Mouse (Mus musculus) heart, postnatal 10 days (tissue): ENCODE measurements around the gene Speer2. TPM values are rescaled to one million over a fixed set of nuclear protein-coding genes. Genes with fewer than 3 reads are reported as not detected.

Source experiments
- DNase-seq, 2 experiments: peaks; one replicate each; pipeline ENCODE4 v3.0.0; 2021
- intact Hi-C: fragments of 180-260 bp; cut with DNase I; formaldehyde crosslinking; loops from one replicate; pipeline ENCODE4 v1.15.1; 2025
- total RNA-seq, 2 experiments: library from RNA; stranded (reverse); gene quantifications; 2 replicates each; pipeline ENCODE4 v1.2.3; 2021

The Speer2 gene
- total RNA-seq = not detected

DNA sequence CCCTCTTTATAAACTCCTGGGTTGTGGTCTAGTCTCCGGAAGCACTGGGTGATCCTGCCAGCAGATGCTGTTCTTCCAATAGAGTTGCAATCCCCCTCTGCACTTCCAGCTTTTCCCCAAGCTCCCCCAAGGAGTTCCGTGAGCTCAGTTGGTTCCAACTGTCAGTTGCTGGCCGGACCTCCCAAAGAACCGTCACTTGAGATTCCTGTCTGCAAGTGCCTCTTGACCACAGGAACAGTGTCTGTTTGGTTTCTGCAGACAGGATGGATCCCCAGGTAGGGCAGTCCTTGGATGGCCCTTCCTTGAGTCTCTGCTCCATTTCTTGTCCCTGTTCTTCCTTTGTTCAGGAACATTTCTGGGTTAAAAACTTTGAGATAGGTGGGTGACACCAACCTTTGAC, at the start of gene Speer2:
Gene Speer2 (minus strand): TSS at position 101 of the 400 bp plus-strand sequence.
- no peak for DNase-seq
- intact Hi-C loops = no loop called here

DNA sequence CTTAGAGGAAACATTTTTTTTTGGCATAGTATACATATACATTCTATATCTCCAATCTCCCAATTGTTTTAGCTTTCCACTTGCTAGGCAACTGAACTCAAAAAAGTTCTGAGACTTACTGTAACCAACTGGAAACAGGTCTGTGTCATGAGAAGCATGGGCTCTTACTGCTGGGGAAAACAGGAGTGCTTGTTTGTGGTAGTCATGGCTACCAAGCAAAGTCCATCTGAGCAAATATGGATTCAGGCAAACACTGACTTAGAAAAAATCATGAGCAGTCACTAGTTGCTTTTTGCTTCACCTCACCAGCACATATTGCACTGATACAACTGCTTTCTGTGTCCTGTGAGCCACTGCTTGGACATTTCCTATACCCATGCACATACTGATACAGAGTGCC, 40.8 kb upstream of the Speer2 start:
- intact Hi-C loops = no loop called here
- no peak for DNase-seq

DNA sequence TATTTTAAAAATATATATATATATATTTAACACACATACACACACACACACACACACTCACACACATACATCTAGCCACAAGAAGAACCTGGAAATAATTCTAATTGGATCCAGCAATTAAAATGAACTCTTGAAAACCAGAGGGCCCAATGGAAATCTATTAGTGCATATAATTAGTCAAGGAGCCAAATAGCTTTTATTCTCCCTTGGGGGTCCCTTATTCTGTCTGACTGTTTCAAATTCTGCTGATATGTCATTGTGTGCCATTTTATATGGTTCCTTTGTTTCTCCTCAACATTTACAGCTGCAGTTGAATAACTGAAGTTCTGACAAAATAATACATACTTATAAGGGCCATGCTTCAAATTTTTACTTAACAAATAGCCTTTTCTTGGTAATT, 17.2 kb upstream of the Speer2 start:
- no peak for DNase-seq
- intact Hi-C loops = no loop called here

DNA sequence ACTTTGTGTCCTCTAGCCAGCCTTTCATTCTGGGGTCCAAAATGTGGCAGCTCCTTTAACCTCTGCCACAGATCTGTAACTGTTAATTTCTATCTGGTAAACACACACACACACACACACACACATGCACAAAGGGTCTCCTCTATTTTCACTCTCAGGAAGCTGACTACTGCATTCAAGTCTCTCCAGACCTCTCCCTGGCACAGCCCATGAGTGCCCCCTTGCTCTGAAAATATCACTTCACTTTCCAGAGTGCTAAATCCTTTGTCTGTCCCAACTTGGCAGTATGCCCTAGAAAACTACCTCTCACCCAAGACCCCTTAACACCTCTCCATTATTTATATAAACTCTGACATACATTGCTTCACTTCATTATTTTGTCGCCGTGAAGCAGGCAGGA, 26.9 kb downstream of the Speer2 start:
- intact Hi-C loops = no loop called here
- no peak for DNase-seq

DNA sequence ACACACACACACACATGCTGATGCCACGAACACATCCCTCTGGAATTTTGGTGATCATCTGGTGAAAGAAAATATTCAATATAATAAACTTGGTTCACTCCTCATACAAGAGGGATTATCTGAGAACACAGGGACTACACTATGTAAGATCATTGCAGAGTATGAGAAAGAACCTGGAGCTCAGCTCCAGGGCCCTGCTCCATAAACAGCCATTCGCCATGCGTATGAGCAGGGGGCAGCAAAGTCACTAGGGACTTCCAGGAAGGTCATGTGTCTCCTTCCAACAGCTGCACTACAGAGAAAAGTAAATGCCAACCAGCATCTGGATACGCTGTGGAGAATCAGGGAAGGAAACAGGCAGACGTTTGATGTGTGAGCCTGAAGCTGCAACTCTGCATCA, 49.9 kb downstream of the Speer2 start:
- intact Hi-C loops = no loop called here
- no peak for DNase-seq
